In genomic region chr3:132911716-132912115, GRCm38 (mm10) we compare ENCODE assay signal across 13 mouse cellular contexts. TPM values are rescaled to one million over a fixed set of nuclear protein-coding genes. Genes with fewer than 3 reads are reported as not detected.
DNase-seq lines count a peak whose midpoint lies in the region; TF ChIP-seq lines count a peak whose summit lies in the region.
"Had no signal": no experiment of that assay in that cellular context is flagged by ENCODE, and none has a peak within 500 bp of the region (broad histone marks: within the 10 kb centered on the region; RNA-seq: fewer than 3 reads in every experiment).

No protein-coding gene starts in this region.

- H3ac ChIP-seq in myocyte (ENCODE audit: control insufficient read depth, insufficient read length) = no peak overlapping the region

- H3K4me1 ChIP-seq in heart, embryonic 10.5 days = peaks cover 29% of the 10 kb centered on the region

- no peaks in the 10 kb centered on the region for H3K27me3 ChIP-seq in heart, embryonic 10.5 days (ENCODE audit: insufficient read depth, poor library complexity, severe bottlenecking)
- H3K27me3 ChIP-seq in myocyte (ENCODE audit: control insufficient read depth, insufficient read depth, insufficient read length) = no peaks in the 10 kb centered on the region
- H3K27me3 ChIP-seq: hindbrain, embryonic 13.5 days had no signal

- H3K36me3 ChIP-seq in heart, embryonic 10.5 days = no peaks in the 10 kb centered on the region
- no peaks in the 10 kb centered on the region for H3K36me3 ChIP-seq in myocyte (ENCODE audit: control insufficient read depth, insufficient read depth)
- H3K36me3 ChIP-seq: hindbrain, embryonic 13.5 days had no signal

- H3K79me2 ChIP-seq in myocyte (ENCODE audit: control insufficient read depth, insufficient read depth) = no peaks in the 10 kb centered on the region

- intact Hi-C loops in gastrocnemius, postnatal 14 days (cut with DNase I; ENCODE audit: low total_unique reads) = no loop called here

- DNase-seq in heart, adult 18-20 months = peak; percentile 24 to 35
- no peak for DNase-seq in heart, embryonic 10.5 days (ENCODE audit: low spot score)
- DNase-seq in lung, postnatal 36 days = peak; percentile 37
- DNase-seq in lung, postnatal 4 days = no peak
- DNase-seq in gastrocnemius, postnatal 14 days = peak; percentile 64
- DNase-seq in right cerebral cortex, postnatal 25 days = no peak
- no peak for DNase-seq in cerebellum, adult 9-10 months
- DNase-seq: cerebellum, adult 9-11 months had no signal

- TF ChIP-seq POLR2A in myocyte (IDR thresholded peaks at IDR 0.05; ENCODE audit: insufficient read length, low read depth) = no peak

- 52% methylated on average over 4 of the region's 4 CpGs for WGBS in heart, embryonic 10.5 days

- no peak overlapping the region for H3K4me3 ChIP-seq in heart, embryonic 10.5 days
- no peak overlapping the region for H3K4me3 ChIP-seq in myocyte
- H3K4me3 ChIP-seq: erythroblast, embryonic 14.5 days; hindbrain, embryonic 13.5 days; layer of hippocampus, adult 2 months had no signal

- peak overlapping the region; percentile 56 for H3K4me2 ChIP-seq in myocyte (ENCODE audit: low read depth)
- H3K4me2 ChIP-seq: hindbrain, embryonic 13.5 days had no signal

- no peaks in the 10 kb centered on the region for H3K9me3 ChIP-seq in heart, embryonic 10.5 days
- H3K9me3 ChIP-seq: hindbrain, embryonic 13.5 days had no signal

- H3K27ac ChIP-seq in heart, embryonic 10.5 days = no peak overlapping the region
- H3K27ac ChIP-seq: hindbrain, embryonic 13.5 days; layer of hippocampus, adult 2 months; macrophage had no signal

TF ChIP-seq in myocyte, 11 proteins besides CTCF, POLR2A, EP300 and RAD21:
- TF ChIP-seq MYOG (IDR thresholded peaks at IDR 0.05; ENCODE audit: control insufficient read depth in 1 of 3, insufficient read depth in 1 of 3, insufficient read length in 2 of 3, low read depth in 2 of 3) (peak in 2 of 3 experiments; percentile 53 to 59), POLR2AphosphoS2 (IDR thresholded peaks at IDR 0.05; ENCODE audit: insufficient read length, low read depth) (no peak), REST (IDR thresholded peaks at IDR 0.05; ENCODE audit: insufficient read depth, insufficient read length) (no peak), MYOD1 (IDR thresholded peaks at IDR 0.05; ENCODE audit: control insufficient read depth in 1 of 3, insufficient read length in 2 of 3, low read depth in 2 of 3) (peak in 2 of 3 experiments; percentile 23 to 51), USF1 (IDR thresholded peaks at IDR 0.05; ENCODE audit: low read depth) (no peak)

RNA-seq across cellular contexts. Expression of gene Npnt, which starts 38.4 kb away (rescaled TPM):
- total RNA-seq in heart, adult 18-20 months (2021) = 1 to 10 TPM; 1.7 to 2.4 TPM
- polyA plus RNA-seq in heart, embryonic 10.5 days (2016; fragmentation: Nextera tagmentation; extraction: Ambion mirVana) = 23.9 and 26.3 TPM in 2 replicates
- 10 to 100 TPM in 1 of 2 experiments, 1 to 10 TPM in 1; 9.0 to 12.1 TPM for total RNA-seq in gastrocnemius, postnatal 14 days (2021)
- polyA plus RNA-seq in myocyte (2012; fragmentation: generic; extraction: Trizol) = 123 TPM
- polyA plus RNA-seq: erythroblast, embryonic 14.5 days; macrophage had no signal

Comparison
In these comparisons a context has a peak if more than half of its experiments do, and no peak if none do; other contexts are left out.
1. DNase-seq: peak in heart, adult 18-20 months (2 of 2), lung, postnatal 36 days (single experiment) and gastrocnemius, postnatal 14 days (single experiment); none in heart, embryonic 10.5 days (single experiment), lung, postnatal 4 days (0 of 2), right cerebral cortex, postnatal 25 days (single experiment) and cerebellum, adult 9-10 months (single experiment).